Mouse (Mus musculus) heart, adult 9 months (tissue): ENCODE data around the gene Uba7.

Source experiments
- DNase-seq, 2 experiments: peaks; one replicate each; pipeline ENCODE4 v3.0.0; 2022; ENCODE audit warnings: low spot score in 2 of 2

Uba7 gene

DNA sequence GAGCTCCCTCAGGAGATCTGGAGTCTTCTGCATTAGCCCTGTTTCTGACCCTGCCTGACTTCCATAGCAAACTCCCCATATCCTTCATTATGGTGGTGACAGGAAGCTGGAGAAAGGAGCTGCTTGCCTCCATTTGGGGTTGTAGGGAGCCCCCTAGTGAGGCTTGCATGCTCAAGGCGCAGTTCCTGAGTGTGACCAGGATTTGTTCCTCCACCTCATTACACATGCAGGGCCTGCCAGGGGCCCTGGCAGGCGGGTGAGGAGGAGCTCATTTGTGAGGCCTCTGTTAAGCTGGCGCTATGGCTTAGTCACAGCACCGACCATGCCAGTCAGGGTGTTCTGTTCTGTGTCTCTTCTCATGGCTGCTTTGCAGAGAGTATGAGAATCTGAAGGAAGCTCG is 13.4 kb upstream of the Uba7 start:
- DNase-seq: no peak

DNA sequence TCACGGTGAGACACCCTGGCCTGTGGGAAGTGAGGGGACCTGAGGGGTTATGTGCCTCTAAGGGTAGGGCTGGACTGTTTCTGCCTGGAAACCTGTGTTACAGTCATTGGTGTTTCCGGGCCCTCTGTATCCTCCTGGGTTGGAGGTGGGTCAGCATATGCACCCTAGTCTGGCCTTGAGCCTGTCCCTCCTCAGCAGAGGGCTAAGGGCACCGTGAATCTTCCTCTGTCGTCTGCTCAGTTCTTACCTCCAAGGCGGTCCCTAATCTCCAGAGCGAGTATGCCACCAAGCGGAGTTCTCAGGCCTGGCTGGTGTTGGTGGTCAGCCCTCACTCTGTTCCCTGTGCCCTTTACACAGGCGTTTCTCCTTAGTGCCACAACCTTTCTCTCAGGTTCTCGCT is 12.4 kb upstream of the Uba7 start:
- DNase-seq: no peak

DNA sequence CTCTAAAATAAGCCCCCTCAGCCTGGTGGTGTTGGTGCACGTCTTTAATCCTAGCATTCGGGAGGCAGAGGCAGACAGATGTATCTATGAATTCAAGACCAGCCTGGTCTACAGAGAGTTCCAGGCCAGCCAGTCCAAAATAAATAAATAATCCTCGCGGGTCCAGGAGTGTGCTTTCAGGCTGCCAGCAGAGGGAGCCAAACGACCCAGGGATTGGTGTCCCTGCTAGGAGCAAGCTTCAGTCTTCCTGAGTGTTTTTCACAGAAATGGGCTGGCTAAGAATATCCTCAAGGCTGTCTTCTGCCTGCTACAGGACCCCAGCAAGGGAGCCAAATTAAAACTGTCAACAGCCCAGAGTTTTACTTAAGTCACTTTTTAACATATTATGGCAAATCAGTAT is 11.6 kb upstream of the Uba7 start:
- DNase-seq: peak; percentile 83 to 85

DNA sequence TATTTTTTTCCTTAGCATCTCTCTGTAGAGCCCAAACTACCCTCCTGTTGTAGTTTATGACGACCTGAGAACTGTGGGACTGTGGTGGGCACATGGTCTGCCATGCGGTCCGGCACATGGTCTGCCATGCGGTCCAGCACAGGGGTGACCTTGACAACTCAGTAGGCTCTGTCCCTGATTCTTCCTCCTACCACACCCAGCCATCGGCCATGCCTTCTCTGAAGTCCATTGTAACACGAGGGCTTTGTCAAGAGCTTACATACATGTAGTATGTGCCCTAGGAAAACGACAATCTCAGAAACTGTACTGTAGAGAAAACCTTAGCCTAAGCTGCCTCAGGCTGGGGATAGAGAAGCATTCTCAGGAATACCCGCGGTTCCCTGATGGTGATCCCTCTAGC is 10.6 kb upstream of the Uba7 start:
- no peak for DNase-seq

DNA sequence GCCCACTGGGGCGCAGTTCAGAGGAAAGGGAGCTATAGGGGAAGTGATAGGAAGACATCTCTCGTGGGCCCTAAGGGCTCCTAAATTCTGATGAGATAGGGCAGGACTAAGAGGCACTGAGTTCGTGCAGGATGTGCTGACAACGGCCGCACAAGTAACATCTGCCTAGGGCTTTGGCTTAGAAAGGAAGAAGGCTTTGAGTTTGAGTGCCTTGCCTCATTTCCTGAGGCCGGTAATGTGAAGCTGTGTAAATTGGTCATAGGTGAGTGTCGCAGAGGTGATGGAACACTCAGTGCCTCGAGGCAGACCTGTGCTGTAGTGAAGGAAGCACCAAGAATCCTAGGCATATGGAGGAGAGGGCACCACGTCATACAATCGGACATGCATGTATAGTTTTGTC is 8.6 kb upstream of the Uba7 start:
- DNase-seq: peak; percentile 34 to 46

DNA sequence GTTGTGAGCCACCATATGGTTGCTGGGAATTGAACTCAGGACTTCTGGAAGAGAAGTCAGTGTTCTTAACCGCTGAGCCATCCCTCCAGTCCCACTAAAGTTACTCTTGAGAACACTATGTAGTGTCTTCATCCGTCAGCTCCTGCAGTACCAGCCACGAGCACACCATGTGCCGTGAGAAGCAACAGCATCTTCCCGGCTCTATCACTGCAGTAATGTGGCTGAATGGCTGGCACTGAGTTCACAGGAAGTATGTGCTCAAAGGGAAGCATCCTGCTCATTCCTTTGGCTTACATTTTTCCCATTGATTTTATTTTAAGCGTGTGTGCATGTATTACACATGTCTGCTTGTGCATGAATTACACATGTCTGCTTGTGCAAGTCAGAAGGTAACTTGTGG is 7.9 kb upstream of the Uba7 start:
- DNase-seq: no peak

DNA sequence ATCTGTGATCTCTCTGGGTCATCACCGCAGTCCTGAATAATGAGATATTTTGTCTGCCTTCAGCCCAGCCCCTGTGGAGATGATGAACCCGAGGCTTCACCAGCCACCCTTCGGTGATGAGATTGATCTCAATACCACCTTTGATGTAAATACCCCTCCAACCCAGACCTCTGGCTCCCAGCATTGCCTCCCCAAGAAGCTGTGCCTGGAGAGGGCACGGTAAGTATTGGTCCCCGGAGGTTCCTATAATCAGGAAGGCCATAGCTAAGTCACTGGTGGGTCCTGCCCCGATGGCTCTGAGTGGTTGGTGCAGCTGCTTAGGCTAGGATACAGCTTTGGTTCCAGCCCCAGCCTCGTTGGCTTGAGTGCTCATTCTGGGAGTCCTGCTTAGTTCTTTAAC is 6.8 kb upstream of the Uba7 start:
- no peak for DNase-seq

DNA sequence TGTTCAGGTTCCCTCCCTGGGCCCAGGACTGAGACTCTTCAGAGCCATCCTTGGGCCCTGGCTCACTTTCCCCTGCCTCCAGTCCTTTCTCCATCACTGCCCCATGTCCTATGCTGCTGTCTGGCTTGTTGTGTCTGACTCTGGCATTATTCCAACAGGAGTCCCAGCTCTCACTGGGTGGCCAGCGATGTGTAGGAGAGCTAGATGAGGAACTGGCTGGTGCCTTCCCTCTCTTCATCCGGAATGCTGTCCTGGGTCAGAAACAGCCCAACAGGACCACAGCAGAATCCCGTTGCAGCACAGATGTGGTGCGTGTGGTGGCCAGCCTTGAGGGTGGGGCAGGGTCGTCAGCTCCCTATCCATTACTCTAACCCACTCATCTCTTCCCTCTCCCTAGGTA is 5.0 kb upstream of the Uba7 start:
- no peak for DNase-seq

DNA sequence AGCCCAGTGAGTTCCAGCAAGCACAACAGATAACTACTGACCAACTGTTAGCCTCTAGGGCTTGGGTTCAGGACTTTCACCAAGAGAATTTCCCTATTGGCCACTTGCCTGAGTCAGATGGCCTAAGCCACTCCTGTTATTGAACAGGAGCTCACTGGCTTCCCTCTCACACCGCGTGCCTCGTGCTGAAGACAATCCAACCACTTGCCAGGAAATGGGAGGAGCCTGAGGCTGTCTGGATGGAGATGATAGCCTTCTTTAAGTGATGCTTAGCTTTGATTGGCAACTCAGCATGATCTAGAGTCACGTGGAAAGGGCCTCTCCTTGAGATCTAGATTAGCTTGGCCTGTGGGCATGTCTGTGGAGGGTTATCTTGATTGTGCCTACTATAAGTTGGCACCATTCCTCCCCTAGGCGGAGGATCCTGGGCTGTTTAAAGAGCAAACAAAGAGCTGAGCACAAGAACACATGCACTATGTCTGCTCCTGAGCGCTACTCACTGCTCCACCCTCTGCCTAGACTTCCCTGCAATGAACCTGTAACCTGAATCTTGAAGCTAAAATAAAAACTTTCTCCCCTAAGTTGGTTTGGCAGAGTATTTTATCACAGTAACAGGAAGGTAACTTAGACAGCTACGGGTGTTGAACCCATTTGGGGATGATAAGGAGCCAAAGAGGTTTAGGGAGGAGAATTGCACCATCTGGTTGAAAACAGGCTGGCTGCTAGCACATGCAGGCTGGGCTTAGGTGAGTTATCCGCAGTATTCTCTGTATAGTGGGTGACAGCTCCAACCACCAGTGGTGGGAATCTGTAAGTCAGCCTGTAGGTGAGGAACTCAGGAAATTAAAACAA is 3.4 kb upstream of the Uba7 start:
- peak; percentile 73 to 81 for DNase-seq

DNA sequence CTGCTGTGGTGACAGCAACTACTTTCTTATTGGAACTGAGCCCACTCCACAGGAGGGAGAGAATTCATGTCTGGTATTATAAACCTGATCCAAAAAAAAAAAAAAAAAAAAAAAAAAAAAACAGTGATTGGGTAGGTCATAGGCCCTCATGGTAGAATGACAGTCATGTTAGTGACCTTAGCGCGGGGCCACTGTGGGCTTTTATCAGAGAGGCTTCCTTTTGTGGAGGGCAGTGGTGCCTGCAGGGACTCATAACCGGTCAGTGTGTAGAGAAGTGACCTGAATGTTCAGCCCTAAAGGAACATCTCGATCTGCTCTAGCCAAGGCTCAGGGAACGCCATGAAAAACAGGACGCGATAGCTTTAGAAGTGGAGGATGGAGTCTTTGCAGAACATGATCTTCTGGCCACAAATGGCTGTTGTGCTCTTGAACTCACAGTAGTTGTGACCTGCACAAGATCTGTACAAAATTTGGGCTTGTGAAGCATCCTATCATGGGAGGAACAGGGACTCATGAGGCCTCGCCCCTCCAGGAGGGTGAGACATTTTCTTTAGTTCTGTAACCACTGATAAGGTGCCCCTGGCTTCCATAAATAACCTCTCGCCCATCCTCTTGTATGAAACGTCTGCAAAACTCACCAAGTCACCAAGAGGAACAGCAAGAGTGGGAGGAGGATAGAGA is 674 bp upstream of the Uba7 start:
- no peak for DNase-seq

DNA sequence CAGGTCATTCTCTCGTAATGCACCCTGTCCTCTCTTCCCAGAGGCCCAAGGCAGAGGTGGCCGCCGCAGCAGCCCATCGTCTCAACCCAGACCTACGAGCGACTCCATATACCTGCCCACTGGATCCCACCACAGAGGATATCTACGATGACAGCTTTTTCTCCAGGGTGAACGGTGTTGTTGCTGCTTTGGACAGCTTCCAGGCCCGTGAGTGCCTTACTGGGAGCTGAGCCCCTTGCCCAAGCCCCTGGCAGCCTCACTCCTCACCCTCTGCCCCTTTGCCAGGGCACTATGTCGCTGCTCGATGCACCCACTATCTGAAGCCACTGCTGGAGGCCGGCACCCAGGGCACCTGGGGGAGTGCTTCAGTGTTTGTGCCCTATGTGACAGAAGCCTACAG is 3.5 kb downstream of the Uba7 start:
- DNase-seq: no peak

DNA sequence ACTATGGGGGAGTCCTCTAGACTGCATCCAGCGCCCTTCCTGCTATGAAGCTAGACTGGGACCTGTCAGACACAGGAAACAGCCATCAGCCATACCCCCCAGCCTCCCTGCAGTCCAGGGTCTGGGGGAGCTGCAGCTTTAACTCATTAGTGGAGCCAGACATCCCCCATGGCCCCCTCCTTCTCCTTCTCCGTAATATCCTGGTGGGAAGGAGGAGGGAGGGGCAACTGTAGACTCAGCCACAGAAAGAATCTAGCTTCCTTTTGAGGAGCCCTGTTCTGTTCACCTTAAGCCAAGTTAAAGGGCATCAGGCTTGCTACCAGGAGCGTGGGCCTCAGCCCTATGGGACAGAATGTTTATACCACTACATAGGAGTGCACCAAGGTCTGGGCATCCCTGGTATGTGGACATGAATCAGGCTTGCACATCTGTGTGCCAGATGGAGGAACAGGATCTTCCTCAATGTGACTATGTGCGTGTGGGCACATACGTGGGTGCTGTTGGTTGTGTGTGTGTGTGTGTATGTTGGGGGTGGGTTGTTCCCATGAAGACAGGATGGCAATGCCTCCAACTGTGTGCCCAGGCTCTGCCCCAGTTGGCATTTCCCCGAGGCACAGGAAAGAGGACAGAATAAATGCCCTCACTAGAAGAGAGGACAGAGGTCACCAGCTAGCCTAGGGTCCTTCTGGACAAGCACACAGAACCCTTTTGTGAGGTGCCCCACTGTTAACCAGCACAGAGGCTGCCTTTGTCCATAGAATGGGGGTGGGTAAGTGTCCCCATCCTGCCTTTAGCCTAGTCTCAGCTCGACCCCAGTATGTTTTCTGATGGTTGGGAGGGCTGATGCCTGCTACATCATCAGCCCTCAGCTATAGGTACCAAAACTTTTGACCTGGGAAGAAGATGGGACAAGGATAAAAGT is 6.6 kb downstream of the Uba7 start:
- DNase-seq: peak; percentile 30 to 58

DNA sequence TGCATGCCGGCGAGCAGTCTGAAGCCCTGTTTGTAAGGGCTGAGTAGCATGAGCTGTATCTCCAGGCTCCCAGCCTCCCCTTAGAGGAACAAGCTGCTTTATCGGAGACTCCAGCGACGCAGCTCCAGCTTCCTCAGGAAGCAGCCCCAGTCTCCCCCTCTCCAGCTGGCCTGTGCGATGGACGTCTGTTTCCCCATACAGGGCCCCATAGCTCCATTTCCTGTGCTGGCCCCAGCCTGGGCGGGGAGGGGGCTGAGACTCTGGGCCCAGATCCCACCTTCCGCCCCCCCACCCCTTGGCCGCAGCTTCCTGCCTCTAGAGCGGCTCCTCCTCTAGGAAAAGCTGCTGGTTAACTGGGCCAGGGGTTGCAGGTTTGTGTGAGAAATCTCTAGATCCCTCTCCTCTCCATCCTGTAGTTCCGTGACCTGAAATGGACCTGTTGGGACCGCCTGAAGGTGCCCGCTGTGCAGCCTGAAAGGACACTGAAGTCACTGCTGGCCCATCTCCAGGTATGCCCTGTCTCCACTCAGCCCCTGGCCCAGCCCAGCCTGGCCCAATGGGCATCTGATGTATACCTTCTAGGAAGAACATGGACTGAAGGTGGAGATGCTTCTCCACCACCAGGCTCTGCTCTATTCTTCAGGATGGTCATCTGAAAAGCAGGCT is 7.5 kb downstream of the Uba7 start, which contains the start of gene Gm20661:
Gene Gm20661, plus strand, starts transcription at position 378 of the 666 bp plus-strand sequence.
- DNase-seq: peak; percentile 87 to 93

DNA sequence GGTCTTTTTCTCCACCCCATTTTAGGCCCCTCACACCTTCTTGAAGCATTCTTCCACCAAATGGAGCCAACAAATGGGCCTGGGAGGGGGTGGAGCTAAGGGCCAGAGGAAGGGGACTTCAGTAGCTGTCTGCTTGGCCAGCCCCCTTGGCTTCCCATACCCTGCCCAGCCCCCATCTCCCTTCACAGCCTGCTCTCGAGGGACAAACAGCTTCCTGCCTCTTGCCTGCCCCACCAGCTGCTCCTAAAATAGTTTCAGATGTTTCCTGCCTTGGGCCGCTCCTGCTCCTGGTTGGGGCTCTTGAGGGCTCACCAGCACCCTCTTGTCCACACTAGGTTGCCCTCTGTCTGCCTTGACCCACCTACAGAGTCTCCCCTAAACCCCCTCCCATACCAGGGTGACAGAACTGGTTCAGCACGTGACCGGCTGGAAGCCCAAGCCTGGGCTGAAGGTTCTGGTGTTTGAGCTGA is 8.2 kb downstream of the Uba7 start:
- peak; percentile 94 to 97 for DNase-seq

DNA sequence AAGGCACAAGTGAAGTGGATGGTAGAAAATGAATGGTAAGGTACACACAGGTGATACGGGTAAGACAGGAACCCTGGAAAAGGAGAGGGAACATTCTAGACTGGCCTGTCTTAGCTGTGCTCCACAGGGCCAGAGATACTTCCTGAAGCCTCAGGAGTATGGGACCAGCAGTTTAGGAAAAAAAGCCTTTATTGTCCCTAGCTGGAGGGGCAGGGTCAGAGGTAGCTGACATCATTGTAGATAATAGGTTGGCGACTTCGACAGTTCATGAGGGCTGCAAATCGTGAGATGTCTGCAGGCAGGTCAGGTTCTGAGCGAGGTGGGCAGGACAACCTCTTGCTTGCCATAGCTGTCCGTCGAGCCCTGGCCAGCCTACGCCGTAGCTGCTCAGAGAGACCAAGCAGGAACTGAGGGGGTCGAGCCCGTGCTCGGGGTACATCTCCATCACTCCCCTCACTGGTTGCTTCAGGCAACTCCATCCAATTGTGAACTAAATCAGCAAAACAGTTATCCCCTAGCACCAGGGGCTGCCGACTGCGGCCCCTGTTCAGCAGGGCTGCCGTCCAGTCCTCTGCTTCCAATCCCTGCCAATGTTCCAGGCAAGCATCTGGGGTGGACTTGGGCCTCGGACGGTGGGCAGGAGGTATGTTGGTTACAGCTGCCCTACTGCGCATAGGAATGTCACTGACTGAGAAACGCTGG is 8.9 kb downstream of the Uba7 start:
- DNase-seq: peak in 1 of 2 experiments; percentile 33

DNA sequence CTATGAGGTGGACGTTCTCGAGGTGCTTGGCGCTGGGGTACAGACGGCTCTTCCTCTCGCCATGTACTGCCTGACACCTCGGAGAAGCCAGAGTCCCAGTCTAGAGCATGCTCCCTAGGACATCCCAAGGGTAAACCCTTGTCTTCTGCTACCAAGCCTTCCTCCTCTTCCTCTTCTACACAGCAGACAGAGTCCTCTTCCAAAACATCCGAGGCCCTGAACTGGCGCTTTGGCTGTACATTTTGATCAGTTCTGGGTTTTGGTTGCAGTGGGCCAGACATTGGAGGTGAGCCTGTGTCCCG is 9.4 kb downstream of the Uba7 start:
- DNase-seq: no peak

DNA sequence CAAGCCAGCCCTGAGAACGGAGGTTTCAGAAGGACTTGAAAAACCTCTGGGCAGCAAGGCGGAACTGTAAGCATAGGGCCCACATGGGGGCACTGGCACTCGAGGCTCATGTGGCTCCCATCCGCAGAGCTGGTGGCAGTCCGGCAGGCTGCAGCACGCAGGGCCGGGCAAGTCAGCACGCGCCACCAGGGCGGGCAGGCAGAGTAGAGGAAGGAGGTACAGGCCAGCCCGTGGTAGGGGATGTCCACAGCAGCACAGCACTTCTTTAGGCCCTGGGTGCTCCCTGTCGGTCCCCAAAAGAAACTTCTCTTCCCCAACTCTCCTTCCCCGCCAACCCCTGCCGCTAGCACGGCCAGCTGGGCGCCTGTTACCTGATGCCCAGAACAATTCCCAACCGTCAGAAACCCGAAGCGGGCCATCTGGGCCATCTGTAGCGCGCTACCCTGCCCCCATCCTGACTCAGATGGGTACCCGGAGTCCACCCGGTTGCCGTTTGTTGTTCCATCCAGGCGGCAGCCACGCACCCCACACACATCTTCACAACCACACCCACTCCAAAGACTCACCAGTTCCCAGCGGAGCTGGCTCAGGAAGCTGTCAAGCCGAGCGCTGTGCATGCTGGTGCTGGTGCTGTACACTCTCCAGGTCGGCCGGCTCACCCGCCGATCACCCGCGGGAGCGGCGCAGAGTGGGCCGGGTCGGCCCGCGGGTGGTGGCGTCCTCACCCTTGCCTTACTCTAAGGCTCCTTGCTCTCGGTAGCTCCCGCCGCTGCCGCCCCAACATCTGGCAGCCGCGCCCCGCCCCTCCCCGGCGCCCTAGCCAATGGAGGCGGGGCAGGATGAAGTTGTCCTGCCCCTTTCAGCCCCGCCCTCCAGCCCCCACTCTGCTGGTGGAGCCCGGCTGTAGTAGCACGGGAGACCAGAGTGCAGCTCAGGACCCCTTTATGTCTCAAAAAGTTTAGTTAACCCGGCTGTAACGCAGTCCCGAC is 10.1 kb downstream of the Uba7 start, which contains the start of gene Inka1:
Gene Inka1, minus strand, starts transcription at position 749 of the 989 bp plus-strand sequence.
- peak; percentile 92 for DNase-seq

DNA sequence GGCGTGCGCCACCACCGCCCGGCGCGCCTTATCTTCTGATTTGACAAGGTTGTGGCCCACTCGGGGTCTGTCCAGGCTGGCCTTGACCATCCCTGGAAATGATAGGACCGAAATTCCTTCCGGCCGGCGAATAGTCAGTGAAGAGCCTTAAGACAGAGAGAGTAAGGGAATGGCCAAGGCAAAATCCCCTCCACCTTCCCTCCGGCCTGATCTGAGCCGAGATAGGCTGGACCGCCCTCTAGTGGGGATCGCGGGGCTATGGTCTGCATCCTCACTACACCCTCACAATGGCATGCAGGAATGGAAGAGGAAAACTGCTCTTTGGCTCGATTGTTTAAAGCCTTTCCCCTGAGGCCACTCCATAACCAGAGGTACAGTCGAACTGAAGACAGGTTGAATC is 11.1 kb downstream of the Uba7 start:
- peak; percentile 81 to 85 for DNase-seq

DNA sequence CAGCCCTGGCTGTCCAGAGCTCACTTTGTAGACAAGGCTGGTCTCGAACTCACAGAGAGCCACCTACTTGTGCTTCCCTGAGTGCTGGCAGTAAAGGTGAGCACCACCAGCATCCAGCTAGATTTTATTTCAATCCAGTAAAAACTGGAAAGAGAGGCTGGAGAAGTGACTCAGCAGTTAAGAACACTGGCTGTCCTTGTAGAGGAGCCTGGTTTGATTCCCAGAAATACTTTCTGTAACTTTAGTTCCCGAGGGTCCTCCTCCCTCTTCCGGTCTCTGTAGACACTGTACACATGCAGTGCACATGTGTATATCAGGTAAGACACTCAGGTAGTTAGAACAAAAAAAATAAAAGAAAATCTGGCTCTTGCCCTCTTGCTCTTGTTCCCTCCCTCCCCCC is 12.6 kb downstream of the Uba7 start:
- DNase-seq: peak in 1 of 2 experiments; percentile 33

DNA sequence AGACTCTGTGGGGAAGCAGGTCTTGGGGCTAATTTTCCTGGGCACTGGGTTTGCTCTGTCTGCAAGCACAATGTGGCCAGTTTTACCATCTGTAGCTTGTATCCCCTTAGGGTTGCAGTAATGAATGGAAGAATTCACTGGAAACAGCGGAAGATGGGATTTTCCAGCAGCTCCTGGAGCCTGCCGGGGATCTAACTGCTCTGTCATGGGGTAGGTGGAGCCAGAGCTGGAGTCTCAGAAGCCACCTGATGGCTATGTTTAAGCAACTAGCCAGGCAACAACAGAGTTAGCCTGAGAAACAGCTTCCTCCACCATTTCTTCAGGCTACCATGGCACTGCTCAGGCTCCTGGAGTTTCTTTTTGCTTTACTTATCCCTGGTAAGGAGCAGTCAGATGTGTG is 16.9 kb downstream of the Uba7 start, which contains the start of gene Cdhr4:
Gene Cdhr4, plus strand, starts transcription at position 301 of the 400 bp plus-strand sequence.
- no peak for DNase-seq
